Mouse (Mus musculus) mammary gland, adult 2 months (tissue): ENCODE results near the gene Crybb1. TPM values are rescaled to one million over a fixed set of nuclear protein-coding genes. Genes with fewer than 3 reads are reported as not detected.

ENCODE experiments used
- polyA plus RNA-seq: library from polyadenylated mRNA; depleted of rRNA; stranded (reverse); fragments of >200 nt; gene quantifications from 2 replicates; pipeline ENCODE4 v1.2.3, GENCODE M21; 2012; ENCODE audit warnings: low replicate concordance; rRNA removed

Gene Crybb1
- 0.27 TPM in 1 of 2 replicates, not detected in the other for polyA plus RNA-seq

DNA sequence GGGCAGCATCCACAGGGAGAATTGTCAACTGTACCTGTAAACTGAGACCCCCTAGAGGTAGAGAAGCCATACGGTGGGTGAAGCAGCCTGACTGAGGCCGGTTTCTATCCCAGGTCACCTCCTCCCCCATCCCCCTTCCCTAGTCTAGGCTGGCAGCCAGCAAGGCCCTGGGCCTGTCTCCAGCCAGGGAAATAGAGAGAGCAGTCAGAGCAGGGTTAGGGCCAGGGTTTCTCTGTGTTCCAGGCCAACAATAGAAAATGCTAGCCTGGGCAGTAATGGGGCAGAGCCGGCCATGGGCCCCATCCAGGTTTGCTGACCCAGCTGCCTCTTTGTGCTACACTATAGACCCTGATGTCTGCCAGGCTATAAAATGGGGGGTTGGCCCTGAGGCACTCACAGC is at the start of gene Crybb1:
Gene Crybb1, plus strand, starts transcription at position 390 of the 400 bp plus-strand sequence.

GRCm38 (mm10) chr5:112252400-112252799 is 3.2 kb upstream of the Crybb1 start, which contains the start of gene Cryba4:
TSS of gene Cryba4 (minus strand) at chr5:112252518.

GRCm38 (mm10) chr5:112276267-112276873 is 20.8 kb downstream of the Crybb1 start, which contains the start of gene Tpst2:
TSS of gene Tpst2 (plus strand) at chr5:112276691.

Other genes starting within 250 kb of the Crybb1 start
- gene Cryba4, start 3.3 kb upstream of the Crybb1 start, polyA plus RNA-seq: 1.2 TPM in 1 of 2 replicates, not detected in the other
- gene Tpst2, start 20.9 kb downstream of the Crybb1 start, polyA plus RNA-seq: 49.2 and 96.8 TPM in 2 replicates
- 28.2 and 38.2 TPM in 2 replicates for gene Tfip11, start 70.5 kb downstream of the Crybb1 start, polyA plus RNA-seq
- 46.8 and 51.7 TPM in 2 replicates for gene Srrd, start 87.2 kb downstream of the Crybb1 start, polyA plus RNA-seq
- gene Hps4, start 87.3 kb downstream of the Crybb1 start, polyA plus RNA-seq: 40.5 and 58.5 TPM in 2 replicates
- not detected in 2 replicates for gene Gm6583, start 100.2 kb downstream of the Crybb1 start, polyA plus RNA-seq
- 4.9 and 6.1 TPM in 2 replicates for gene Asphd2, start 139.1 kb downstream of the Crybb1 start, polyA plus RNA-seq
- gene Gm6588, start 193.6 kb downstream of the Crybb1 start, polyA plus RNA-seq: not detected in 2 replicates